Mouse (Mus musculus): ENCODE measurements at regions not wholly inside any gene's neighbourhood (a gene's known extent, or its start where the extent isn't known, plus 50 kb on each side); places are given as distances from the start of the nearest gene placed in this dataset.

DNA sequence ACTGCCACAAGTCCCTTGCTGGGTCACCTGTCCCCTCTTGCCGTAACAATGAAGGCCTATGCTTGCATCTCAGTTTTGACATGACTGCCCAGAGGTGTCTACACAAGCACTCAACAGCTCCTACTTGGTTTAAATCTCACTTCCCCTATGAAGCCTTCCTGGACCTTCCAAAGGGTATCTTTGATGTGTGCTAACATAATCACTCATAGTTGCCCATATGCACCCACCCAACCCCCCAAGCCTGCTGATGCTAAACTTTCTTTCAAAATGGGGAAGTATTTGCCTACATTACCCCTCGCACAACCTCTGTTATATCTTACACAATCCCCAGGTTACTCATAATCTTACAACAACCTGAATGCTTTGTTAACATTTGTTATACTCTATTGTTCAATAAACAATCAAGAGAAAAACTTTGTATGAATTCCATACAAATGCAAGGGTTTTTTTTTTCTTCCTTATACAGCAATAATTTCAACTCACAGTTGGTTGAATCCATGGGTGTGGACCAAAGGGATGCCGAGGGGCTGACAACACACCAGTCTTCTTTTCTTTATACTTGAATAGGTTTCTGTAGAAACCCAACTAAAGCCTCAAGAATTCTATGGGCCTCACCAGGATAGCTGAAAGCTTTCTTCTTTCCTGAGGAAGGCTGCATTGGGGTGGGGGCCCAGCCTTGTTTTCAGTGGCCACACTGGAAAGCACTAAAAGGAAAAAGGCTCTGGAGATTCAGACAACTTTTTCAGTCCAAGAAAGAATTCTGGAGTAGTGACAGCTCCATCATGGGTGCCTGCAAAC, 157.5 kb upstream of the Jun start:
- no peaks in the 10 kb centered on the region for H3K79me2 ChIP-seq (ENCODE audit: control insufficient read depth, insufficient read depth)
- TF ChIP-seq MAX (IDR thresholded peaks at IDR 0.05) = no peak
- TF ChIP-seq MYOG (IDR thresholded peaks at IDR 0.05; ENCODE audit: control insufficient read depth, extremely low read depth, insufficient read length) = no peak
- no peak for TF ChIP-seq CTCF (IDR thresholded peaks at IDR 0.05; ENCODE audit: control insufficient read depth, insufficient read depth, insufficient read length)
- no peak for TF ChIP-seq FOSL1 (IDR thresholded peaks at IDR 0.05; ENCODE audit: insufficient read depth, low read length, poor library complexity, severe bottlenecking)
- TF ChIP-seq USF1 (IDR thresholded peaks at IDR 0.05; ENCODE audit: low read depth) = no peak
- TF ChIP-seq MYOD1 (IDR thresholded peaks at IDR 0.05; ENCODE audit: control insufficient read depth, insufficient read length, low read depth) = no peak
- TF ChIP-seq CEBPB (IDR thresholded peaks at IDR 0.05; ENCODE audit: low read depth) = no peak
- H3K27me3 ChIP-seq (ENCODE audit: control insufficient read depth, insufficient read depth, insufficient read length) = no peaks in the 10 kb centered on the region
- no peak overlapping the region for H3ac ChIP-seq (ENCODE audit: control insufficient read depth, insufficient read length, low read depth)
- H3K79me3 ChIP-seq (ENCODE audit: low read depth) = no peaks in the 10 kb centered on the region
- H3K36me3 ChIP-seq (ENCODE audit: control insufficient read depth, insufficient read depth) = no peaks in the 10 kb centered on the region
- no peak overlapping the region for H3K4me3 ChIP-seq (ENCODE audit: insufficient read depth, poor library complexity, severe bottlenecking)

DNA sequence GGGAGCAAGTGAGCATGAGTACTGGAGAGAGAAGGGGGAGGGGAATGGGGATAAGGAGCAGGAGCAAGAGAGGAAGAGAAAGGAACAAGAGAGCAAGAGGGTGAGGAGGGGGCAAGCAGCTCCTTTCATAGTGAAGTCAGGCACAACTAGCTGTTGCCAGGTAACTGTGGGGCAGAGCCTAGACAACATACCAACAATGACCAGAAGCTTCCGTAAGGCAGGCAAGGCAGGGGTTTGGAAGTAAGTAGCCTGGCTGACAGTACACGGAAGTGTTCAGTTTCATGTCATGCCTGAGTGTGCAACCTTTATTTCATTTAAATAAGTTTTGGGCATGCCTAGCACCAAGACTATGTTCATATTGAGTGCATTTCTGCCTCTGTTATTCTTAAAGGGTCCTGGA, 160.5 kb upstream of the Jun start:
- Histone ChIP-seq H3K27me3 (ENCODE audit: control insufficient read depth, insufficient read depth, insufficient read length) (no peaks in the 10 kb centered on the region), H3K79me3 (ENCODE audit: low read depth) (no peaks in the 10 kb centered on the region), H3ac (ENCODE audit: control insufficient read depth, insufficient read length, low read depth) (no peak overlapping the region), H3K4me3 (ENCODE audit: insufficient read depth, poor library complexity, severe bottlenecking) (no peak overlapping the region), H3K36me3 (ENCODE audit: control insufficient read depth, insufficient read depth) (no peaks in the 10 kb centered on the region), H3K79me2 (ENCODE audit: control insufficient read depth, insufficient read depth) (no peaks in the 10 kb centered on the region)
- TF ChIP-seq MYOG (IDR thresholded peaks at IDR 0.05; ENCODE audit: control insufficient read depth, extremely low read depth, insufficient read length) (no peak), MAX (IDR thresholded peaks at IDR 0.05) (no peak), CTCF (IDR thresholded peaks at IDR 0.05; ENCODE audit: control insufficient read depth, insufficient read depth, insufficient read length) (no peak), USF1 (IDR thresholded peaks at IDR 0.05; ENCODE audit: low read depth) (no peak), FOSL1 (IDR thresholded peaks at IDR 0.05; ENCODE audit: insufficient read depth, low read length, poor library complexity, severe bottlenecking) (no peak), CEBPB (IDR thresholded peaks at IDR 0.05; ENCODE audit: low read depth) (no peak), MYOD1 (IDR thresholded peaks at IDR 0.05; ENCODE audit: control insufficient read depth, insufficient read length, low read depth) (no peak)

DNA sequence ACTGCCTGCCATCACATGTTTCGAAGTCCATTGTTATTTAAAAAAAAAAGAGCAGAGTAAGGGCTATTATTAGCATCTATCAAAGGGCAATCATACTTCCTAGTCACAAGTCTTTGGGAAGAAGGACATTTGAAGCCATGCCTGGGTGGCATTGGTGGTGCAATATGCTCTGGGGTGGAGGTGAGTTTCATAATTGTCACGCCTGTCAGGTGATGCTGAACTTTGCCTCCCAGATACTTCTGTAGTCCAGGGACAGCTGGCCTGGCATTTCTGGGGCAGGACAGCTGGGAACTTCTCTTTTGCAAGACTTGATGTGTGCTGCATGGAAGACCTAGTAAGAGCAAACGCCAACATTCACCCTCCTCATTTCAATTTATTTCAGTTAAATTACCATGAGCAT, 161.0 kb upstream of the Jun start:
- Histone ChIP-seq H3K79me2 (ENCODE audit: control insufficient read depth, insufficient read depth) (no peaks in the 10 kb centered on the region), H3K79me3 (ENCODE audit: low read depth) (no peaks in the 10 kb centered on the region)

DNA sequence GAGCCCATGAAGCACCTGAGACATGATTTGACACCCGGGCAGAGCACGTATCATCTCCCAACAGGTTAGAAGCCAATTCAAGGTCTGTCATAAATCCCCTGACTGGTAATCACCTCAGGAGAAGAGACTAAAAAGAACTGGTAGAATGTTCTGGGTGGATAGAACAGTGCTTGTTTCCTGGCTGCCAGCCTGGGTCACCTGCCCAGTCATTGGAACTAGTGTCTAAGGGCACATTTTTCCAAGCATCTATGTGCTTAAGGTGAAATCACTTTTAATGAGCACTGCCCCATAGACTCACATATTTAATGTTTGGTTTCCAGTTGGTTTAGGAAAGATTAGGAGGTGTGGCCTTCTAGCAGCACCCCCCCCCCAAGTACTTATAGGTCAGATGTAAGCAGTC, 162.0 kb upstream of the Jun start:
- no peaks in the 10 kb centered on the region for H3K27me3 ChIP-seq (ENCODE audit: control insufficient read depth, insufficient read depth, insufficient read length)
- no peaks in the 10 kb centered on the region for H3K79me2 ChIP-seq (ENCODE audit: control insufficient read depth, insufficient read depth)
- H3K4me3 ChIP-seq (ENCODE audit: insufficient read depth, poor library complexity, severe bottlenecking) = no peak overlapping the region
- H3K36me3 ChIP-seq (ENCODE audit: control insufficient read depth, insufficient read depth) = no peaks in the 10 kb centered on the region
- no peak for TF ChIP-seq MAX (IDR thresholded peaks at IDR 0.05)
- TF ChIP-seq USF1 (IDR thresholded peaks at IDR 0.05; ENCODE audit: low read depth) = no peak
- TF ChIP-seq FOSL1 (IDR thresholded peaks at IDR 0.05; ENCODE audit: insufficient read depth, low read length, poor library complexity, severe bottlenecking) = no peak
- no peak for TF ChIP-seq MYOD1 (IDR thresholded peaks at IDR 0.05; ENCODE audit: control insufficient read depth, insufficient read length, low read depth)
- TF ChIP-seq MYOG (IDR thresholded peaks at IDR 0.05; ENCODE audit: control insufficient read depth, extremely low read depth, insufficient read length) = no peak
- no peak for TF ChIP-seq CEBPB (IDR thresholded peaks at IDR 0.05; ENCODE audit: low read depth)
- TF ChIP-seq CTCF (IDR thresholded peaks at IDR 0.05; ENCODE audit: control insufficient read depth, insufficient read depth, insufficient read length) = no peak
- no peak overlapping the region for H3ac ChIP-seq (ENCODE audit: control insufficient read depth, insufficient read length, low read depth)
- H3K79me3 ChIP-seq (ENCODE audit: low read depth) = no peaks in the 10 kb centered on the region

More for the DNA sequence above, 161.0 kb upstream of the Jun start:
- no peaks in the 10 kb centered on the region for H3K27me3 ChIP-seq (ENCODE audit: control insufficient read depth, insufficient read depth, insufficient read length)
- TF ChIP-seq MAX (IDR thresholded peaks at IDR 0.05) (no peak), FOSL1 (IDR thresholded peaks at IDR 0.05; ENCODE audit: insufficient read depth, low read length, poor library complexity, severe bottlenecking) (no peak), CEBPB (IDR thresholded peaks at IDR 0.05; ENCODE audit: low read depth) (no peak), MYOD1 (IDR thresholded peaks at IDR 0.05; ENCODE audit: control insufficient read depth, insufficient read length, low read depth) (no peak)
- H3K4me3 ChIP-seq (ENCODE audit: insufficient read depth, poor library complexity, severe bottlenecking) = no peak overlapping the region
- no peaks in the 10 kb centered on the region for H3K36me3 ChIP-seq (ENCODE audit: control insufficient read depth, insufficient read depth)
- H3ac ChIP-seq (ENCODE audit: control insufficient read depth, insufficient read length, low read depth) = no peak overlapping the region

DNA sequence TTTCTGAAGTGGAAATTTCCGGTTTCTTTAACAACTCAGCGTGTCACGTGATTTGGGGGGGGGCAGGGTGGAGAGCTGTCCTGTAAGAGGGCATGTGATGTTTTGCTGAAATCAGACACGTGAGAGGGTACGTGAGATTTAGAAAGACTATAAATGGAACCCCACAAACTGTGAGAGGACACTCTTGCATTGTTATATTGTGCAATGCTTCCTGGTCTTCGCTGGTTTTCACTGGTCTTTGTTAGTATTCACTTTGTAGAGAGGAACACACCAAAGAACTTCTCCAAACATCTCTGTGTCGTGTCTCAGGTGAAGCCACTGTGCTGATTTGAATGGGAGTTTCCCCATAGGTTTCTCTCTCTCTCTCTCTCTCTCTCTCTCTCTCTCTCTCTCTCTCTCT, 163.2 kb upstream of the Jun start:
- TF ChIP-seq CTCF (IDR thresholded peaks at IDR 0.05; ENCODE audit: control insufficient read depth, insufficient read depth, insufficient read length) = no peak
- no peak for TF ChIP-seq CEBPB (IDR thresholded peaks at IDR 0.05; ENCODE audit: low read depth)
- no peak for TF ChIP-seq FOSL1 (IDR thresholded peaks at IDR 0.05; ENCODE audit: insufficient read depth, low read length, poor library complexity, severe bottlenecking)
- no peak for TF ChIP-seq MYOG (IDR thresholded peaks at IDR 0.05; ENCODE audit: control insufficient read depth, extremely low read depth, insufficient read length)
- no peak for TF ChIP-seq MAX (IDR thresholded peaks at IDR 0.05)
- no peaks in the 10 kb centered on the region for H3K27me3 ChIP-seq (ENCODE audit: control insufficient read depth, insufficient read depth, insufficient read length)

DNA sequence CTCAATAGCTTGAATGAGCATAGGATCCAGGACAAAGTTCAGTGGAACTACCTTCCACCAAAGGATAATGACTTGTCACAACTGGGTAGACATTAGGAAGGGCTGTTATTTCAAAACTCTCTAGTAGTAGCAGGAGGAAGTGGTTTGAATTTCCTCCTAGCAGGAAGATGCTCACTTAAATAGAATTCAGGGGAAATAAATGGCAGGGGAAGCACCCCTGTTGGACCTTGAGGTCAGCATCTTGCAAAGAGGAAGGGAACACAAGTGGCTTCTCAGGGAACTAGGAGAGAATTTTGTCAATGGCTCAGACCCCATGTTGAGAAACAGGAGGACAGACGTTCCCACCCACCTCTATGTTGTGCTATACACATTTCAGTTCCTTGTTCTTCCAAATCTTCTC, 178.4 kb upstream of the Jun start:
- Histone ChIP-seq H3K36me3 (ENCODE audit: control insufficient read depth, insufficient read depth) (no peaks in the 10 kb centered on the region), H3K79me2 (ENCODE audit: control insufficient read depth, insufficient read depth) (no peaks in the 10 kb centered on the region), H3K27me3 (ENCODE audit: control insufficient read depth, insufficient read depth, insufficient read length) (no peaks in the 10 kb centered on the region), H3K79me3 (ENCODE audit: low read depth) (no peaks in the 10 kb centered on the region), H3ac (ENCODE audit: control insufficient read depth, insufficient read length, low read depth) (no peak overlapping the region), H3K4me3 (ENCODE audit: insufficient read depth, poor library complexity, severe bottlenecking) (no peak overlapping the region)
- no peak for TF ChIP-seq MAX (IDR thresholded peaks at IDR 0.05)
- no peak for TF ChIP-seq CTCF (IDR thresholded peaks at IDR 0.05; ENCODE audit: control insufficient read depth, insufficient read depth, insufficient read length)
- TF ChIP-seq CEBPB (IDR thresholded peaks at IDR 0.05; ENCODE audit: low read depth) = no peak
- no peak for TF ChIP-seq MYOG (IDR thresholded peaks at IDR 0.05; ENCODE audit: control insufficient read depth, extremely low read depth, insufficient read length)
- TF ChIP-seq FOSL1 (IDR thresholded peaks at IDR 0.05; ENCODE audit: insufficient read depth, low read length, poor library complexity, severe bottlenecking) = no peak
- no peak for TF ChIP-seq MYOD1 (IDR thresholded peaks at IDR 0.05; ENCODE audit: control insufficient read depth, insufficient read length, low read depth)
- no peak for TF ChIP-seq USF1 (IDR thresholded peaks at IDR 0.05; ENCODE audit: low read depth)

More for the DNA sequence above, 163.2 kb upstream of the Jun start:
- Histone ChIP-seq H3ac (ENCODE audit: control insufficient read depth, insufficient read length, low read depth) (no peak overlapping the region), H3K79me2 (ENCODE audit: control insufficient read depth, insufficient read depth) (no peaks in the 10 kb centered on the region), H3K79me3 (ENCODE audit: low read depth) (no peaks in the 10 kb centered on the region), H3K4me3 (ENCODE audit: insufficient read depth, poor library complexity, severe bottlenecking) (no peak overlapping the region), H3K36me3 (ENCODE audit: control insufficient read depth, insufficient read depth) (no peaks in the 10 kb centered on the region)
